Mouse (Mus musculus): ENCODE measurements around the gene Fcrlb.
"Not testable (repeated sequence)": the region's sequence is repeated elsewhere in the genome, so short reads cannot be mapped to it uniquely, and the experiment has no call there.

DNA sequence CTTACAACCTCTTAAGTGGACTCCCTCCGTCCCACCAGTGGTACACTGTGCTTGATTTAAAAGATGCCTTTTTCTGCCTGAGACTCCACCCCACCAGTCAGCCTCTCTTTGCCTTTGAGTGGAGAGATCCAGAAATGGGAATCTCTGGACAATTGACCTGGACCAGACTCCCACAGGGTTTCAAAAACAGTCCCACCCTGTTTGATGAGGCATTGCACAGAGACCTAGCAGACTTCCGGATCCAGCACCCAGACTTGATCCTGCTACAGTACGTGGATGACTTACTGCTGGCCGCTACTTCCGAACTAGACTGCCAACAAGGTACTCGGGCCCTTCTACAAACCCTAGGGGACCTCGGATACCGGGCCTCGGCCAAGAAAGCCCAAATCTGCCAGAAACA is 32.2 kb upstream of the Fcrlb start:
- not testable (repeated sequence) for TF ChIP-seq CTCF, EP300 (IDR thresholded peaks at IDR 0.05)
